Mouse (Mus musculus): Measurements from ENCODE around the gene Gm20388.
"Not testable (repeated sequence)": the region's sequence is repeated elsewhere in the genome, so short reads cannot be mapped to it uniquely, and the experiment has no call there.

Gene Gm20388

DNA sequence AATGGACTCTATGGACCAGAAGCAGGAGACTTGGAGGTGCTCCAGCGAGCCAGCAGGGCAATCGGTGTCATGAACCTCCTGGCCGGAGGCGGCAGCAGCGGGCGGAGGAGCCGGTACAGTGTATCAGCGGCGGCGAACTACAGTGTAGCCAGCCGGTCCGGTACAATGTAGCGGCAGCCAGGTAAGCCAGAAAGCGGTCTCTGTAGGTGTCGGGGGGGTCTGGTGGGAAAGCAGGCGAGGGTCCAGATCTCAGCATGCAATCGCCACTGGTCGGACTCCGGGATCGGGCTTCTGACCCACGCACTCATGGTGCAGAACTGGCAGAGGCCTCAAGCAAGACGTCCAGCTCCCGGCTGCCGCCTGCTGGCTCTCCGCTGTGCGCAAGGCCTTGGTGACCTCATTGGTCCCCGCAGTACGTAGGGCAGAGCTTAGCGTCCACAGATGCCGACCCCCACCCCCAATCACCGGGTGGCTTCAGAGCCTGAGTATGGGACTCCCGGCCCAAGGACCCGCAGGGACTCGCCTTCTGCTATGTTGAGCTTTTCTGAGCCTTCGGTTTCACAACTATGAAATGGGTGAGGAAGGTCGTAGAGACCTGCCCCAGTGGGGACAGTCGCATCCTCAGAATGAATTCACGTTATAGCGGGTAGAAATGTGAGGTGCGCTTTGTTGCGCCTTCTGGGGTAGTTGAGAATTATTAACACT is 3532.4 kb downstream of the Gm20388 start:
- peak; percentile 98 for DNase-seq (ENCODE audit: low spot score)

DNA sequence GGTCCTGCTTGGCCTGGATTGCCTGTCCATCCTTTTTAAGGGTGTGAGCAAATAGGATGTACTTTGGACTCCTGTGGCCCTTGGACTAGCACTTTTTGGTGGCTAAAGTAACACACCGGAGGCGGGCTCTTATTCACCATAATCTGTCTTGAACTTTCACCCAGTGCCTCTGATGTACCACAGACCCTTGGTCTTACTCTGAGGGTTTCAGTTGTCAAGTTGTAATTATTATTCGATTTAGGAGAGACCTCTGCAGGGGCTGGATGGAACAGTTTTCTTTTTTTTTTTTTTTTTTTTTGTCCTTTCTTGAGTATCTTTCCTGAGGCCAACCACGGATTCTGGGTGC is 3532.9 kb downstream of the Gm20388 start:
- DNase-seq (ENCODE audit: low spot score): no peak

DNA sequence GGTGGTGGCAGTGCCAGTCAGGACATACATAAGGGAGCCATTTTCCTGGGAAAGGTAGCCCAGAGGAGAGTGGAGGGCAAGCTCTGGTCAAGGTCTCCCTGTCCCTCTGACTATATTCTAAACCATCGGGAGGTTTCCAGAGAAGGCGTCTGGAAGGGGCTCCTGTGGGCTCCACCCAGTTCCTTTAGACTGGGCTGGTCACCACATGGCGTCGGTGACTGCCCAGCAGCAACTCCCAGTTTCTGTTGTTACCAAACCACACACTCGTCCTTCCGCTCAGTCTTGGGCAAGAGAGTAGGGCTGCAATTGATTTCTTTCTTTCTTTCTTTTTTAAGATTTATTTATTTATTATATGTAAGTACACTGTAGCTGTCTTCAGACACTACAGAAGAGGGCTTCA is 3533.5 kb downstream of the Gm20388 start:
- DNase-seq (ENCODE audit: low spot score): no peak

DNA sequence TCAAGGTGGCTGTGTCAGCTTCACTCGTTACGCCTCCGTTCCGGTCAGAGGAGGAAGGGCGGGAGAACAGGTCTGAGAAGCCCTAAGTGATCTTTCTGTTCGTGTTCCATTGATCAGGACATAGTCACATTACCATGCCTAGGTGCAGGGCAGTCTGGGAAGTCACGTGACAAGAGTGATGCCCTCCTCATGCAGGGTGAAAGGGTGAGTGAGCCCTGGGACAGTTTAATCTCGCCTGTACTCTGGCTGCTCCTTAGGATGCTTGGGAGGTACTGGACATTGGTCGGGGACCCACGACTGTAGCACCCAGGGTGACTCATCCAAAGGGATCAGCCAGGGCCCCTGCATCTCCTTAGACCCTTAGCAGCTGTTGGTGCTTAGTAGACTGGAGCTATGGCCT is 3535.3 kb downstream of the Gm20388 start:
- DNase-seq (ENCODE audit: low spot score): no peak

DNA sequence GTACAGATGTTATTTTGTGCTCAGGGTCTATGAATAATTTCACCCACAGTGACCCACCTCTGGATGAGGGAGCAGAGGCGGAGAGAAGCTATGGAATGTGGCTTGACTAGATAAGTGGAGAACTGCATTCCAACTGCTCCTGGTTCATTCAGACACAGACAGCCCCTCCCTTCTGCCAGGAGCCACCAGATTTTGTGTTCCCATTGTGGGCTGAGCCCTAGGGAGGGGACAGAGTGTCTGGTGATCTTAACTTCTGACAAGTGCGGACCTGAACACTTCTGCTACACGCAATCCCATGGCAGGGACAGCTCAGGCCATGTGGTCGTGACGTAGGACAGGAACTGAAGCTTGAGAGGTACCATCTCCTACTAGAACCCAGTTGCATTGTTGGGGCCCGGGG is 3536.2 kb downstream of the Gm20388 start:
- DNase-seq (ENCODE audit: low spot score): no peak

DNA sequence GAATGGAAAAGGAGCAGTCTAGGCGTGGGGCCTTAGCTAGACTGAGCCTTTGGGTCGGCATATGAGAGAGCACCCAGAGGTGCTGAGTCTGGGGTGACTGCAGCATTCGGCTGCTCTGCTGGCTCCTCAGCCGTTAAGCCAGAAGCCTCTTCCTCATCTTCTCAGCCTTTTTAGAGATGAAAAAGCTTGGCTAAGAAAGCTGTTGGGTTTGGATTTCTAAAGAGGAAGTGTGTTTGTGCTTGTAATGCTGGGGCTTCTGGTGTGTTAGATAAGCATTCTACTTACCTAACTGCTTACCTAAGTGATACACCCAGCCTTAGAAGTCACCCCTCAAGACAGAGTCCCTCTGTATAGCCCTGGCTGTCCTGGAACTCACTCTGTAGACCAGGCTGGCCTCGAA is 3540.1 kb downstream of the Gm20388 start:
- DNase-seq (ENCODE audit: low spot score): no peak

DNA sequence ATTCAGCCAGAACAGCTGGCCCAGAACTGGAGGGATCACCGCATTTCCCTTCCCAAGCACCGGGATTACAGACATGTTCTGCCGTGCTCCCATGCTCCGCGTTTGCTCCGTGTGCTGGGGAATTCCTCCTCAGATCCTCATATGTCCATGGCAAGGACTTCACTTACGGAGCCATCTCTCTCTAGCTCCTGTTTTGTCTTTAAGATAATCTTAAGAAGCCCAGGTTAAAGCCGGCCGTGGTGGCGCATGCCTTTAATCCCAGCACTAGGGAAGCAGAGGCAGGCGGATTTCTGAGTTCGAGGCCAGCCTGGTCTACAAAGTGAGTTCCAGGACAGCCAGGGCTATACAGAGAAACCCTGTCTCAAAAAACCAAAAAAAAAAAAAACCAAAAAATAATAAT is 3541.1 kb downstream of the Gm20388 start:
- not testable (repeated sequence) for DNase-seq (ENCODE audit: low spot score)

DNA sequence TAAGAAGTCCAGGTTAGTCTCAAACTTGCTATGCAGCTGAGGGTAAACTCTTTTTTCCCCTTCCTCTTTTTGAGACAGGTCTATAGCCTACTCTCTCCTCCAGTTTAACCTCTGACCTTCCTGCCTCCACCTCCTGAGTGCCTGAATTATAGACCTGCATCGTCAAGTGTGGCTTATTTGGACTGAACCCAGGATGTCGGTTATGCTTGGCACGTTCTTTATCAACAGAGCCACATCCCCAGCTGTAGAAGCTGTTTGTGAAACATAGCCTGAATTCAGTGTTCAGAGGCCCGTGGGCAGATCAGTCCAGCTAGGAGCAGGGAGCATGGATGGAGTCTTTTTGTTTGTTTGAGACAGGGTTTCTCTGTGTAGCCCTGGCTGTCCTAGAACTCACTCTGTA is 3541.5 kb downstream of the Gm20388 start:
- no peak for DNase-seq (ENCODE audit: low spot score)

DNA sequence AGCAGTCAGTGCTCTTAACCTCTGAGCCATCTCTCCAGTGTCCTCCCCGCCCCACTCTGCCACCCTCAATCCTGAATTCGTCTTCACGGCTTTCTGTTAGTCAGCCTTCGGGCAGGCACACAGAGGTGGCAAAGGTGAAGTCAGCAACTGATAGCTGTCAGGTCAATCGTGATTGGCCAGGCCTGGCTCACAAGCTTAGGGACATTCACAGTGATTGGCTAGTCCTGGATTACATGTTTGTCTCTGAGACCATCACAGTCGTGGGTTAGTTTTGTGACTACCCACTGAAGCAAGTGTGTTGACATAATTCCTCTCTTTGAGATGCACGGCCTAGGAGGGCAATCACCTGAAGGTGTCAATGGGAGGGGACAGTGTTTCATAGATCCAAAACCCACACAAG is 3542.7 kb downstream of the Gm20388 start:
- no peak for DNase-seq (ENCODE audit: low spot score)

DNA sequence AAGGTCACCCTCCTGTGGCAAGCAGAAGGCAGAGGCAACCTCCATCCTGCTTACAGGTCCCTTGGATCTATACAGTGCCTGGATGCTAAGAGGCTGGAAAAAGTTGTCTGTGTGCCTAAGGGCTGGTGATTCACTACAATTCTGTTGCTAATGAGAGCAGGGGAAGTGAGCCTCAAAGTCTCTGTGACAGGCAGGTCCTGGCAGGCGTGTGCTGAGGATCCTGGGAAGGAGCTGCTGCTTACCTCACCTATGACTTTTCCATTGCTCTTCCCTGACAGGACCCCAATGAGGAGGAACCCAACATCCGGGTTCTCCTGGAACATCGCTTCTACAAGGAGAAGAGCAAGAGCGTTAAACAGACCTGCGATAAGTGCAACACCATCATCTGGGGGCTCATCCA is 3543.3 kb downstream of the Gm20388 start:
- no peak for DNase-seq (ENCODE audit: low spot score)

DNA sequence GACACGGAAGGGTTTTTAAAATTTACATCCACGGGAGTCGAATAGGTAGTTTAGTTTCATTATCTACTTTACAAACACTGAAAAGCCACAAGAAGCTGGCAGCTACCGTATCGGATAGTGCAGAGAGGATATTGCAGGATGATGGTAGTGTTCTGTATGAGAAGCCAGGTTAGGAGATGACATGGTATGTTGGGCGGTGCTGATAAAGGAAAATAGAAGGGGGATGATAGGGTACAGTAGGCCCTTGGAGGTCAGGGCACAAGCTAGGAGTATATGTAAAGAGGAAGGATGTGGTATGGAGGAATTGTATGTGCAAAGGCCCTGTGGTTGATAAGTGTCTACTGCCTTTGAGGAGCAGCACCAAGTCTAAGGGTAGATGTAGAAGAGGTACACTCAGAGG is 3543.9 kb downstream of the Gm20388 start:
- no peak for DNase-seq (ENCODE audit: low spot score)

DNA sequence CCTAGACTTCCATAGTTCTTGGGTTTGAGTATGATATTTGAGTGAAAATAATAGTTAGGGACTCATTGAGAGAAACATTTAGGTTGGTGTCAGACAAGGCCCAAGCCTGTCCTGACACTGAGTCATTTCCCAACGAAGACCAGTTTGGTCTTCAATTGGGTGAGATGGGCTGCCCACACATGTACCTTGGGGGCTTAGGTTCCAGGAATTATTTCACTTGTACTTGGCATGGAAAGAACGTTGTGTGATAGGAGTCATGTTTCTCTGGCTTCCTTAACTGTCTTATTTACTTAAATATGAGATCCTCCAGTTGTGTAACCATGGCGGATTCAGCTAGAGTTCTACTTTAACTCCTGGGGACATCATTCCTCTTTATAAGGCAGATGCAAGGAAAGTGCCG is 3553.0 kb downstream of the Gm20388 start:
- no peak for DNase-seq (ENCODE audit: low spot score)

DNA sequence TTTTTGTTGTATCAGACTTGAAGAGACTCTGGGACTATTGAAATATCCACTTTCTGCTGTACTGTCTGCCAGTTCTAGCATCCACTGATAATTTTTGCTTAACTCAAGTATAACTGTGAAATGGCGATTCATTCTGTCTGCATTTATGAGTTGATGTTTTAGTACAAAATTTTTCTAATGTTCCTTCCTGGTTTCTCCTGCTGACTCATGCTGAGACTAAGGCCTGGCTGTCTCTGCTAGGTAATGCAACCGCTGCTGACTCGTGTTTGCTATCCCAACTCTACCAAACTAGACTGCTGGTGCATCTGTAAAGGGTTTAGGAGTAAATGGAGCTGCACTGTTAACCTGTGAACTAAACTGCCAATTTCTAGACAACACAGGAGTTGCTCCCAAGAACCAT is 3556.8 kb downstream of the Gm20388 start:
- no peak for DNase-seq (ENCODE audit: low spot score)

DNA sequence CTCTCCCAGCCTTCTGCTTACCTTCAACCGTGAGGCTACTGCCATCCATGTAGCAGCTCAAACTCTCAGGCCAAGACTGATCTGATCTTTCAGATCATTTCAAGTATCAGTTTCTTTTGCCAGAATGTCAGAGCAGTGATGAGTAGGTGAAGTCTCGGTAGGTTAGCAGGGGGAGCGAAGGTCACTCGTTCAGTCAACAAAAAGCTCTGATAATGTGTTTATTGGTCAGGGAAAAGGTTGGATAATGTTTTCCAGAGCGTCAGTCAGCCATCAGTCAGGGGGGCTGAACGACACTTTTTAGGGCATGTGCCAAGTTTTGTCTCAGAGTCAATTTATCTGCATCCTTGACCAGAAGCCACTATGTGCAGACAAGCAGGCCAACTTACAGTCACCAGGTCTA is 3562.3 kb downstream of the Gm20388 start:
- DNase-seq (ENCODE audit: low spot score): not testable (repeated sequence)

DNA sequence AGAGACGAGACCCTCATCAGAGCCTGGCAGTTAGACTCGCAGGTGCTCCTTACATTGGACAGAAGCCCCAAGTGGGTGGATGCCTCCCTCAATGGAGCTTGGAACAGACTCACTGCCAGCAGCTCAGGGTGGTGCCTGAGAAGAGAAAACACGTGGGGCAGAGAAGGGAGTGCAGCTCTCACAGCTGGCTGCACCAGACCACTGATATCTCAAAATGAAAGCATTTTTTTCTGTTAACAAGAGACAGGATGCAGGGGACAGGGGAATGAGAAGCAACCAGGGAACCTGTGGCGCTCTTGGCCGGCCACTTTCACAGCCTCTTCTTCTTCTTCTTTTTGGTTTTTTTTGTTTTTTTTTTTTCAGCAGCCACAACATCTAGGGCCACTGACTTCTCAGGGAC is 3563.9 kb downstream of the Gm20388 start:
- DNase-seq (ENCODE audit: low spot score): not testable (repeated sequence)

DNA sequence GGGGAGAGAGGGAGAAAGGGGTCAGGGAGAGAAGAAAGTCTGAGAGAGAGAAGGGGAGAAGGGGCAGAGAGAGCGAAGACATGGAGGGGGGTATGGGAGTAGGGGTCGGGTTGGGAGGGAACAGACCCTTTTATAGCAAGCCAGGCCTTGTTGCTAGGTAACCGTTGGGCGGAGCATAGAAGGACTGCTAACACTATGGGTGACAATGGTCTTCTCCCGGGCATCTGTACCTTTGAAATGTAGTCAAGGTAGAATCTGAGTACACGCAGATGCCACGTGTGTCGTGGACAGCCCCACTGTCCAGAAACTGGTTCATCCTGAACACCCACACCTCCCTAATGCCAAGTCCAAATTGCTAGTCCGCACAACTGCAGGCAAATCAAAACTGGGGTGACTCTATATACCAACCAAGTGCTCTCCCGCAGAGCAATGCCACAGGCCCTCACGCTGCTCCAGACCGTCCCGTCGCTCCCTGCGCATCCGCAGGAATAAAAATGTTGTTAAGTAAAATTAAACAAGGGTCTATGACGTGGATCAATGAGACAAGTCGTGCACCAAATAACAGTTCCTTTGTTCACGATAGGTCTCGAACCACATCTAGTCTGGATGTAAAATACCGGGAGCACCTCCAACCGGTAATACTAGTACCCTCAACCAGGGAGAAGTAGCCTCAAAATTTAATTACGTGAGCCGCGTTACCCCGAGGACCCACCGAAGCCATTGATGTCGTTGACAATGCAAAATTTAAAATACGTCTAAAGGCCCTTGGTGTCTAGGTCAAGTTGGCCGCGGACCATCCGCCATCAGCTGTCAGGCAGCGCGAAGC is 3566.5 kb downstream of the Gm20388 start:
- no peak for DNase-seq (ENCODE audit: low spot score)

DNA sequence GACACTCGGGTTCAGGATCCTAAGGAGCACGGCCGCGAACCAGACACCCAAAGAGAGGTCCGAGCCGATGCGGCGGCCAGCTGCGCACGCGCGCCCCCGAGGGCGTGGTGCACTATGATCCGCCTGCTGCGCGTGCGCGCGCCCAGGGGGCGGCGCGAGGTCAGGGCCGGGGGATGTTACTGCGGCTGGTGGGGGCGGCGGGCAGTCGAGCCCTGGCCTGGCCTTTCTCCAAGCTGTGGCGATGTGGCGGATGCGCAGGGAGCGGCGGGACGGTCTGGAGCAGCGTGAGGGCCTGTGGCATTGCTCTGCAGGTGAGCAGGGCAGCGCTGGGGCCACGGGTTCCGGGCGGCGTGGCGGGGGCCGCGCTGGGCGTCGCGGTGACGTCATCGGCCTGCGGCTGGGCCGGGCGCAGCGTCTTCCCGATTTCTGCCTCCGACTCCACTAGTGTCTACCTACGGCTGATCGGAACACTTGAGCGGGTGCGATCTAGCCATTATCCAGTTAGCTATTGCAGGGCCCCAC is 3567.2 kb downstream of the Gm20388 start, which contains the start of gene Afg3l1:
Afg3l1 (plus strand) TSS at position 167 of the 522 bp plus-strand sequence.
- peak; percentile 88 for DNase-seq (ENCODE audit: low spot score)

DNA sequence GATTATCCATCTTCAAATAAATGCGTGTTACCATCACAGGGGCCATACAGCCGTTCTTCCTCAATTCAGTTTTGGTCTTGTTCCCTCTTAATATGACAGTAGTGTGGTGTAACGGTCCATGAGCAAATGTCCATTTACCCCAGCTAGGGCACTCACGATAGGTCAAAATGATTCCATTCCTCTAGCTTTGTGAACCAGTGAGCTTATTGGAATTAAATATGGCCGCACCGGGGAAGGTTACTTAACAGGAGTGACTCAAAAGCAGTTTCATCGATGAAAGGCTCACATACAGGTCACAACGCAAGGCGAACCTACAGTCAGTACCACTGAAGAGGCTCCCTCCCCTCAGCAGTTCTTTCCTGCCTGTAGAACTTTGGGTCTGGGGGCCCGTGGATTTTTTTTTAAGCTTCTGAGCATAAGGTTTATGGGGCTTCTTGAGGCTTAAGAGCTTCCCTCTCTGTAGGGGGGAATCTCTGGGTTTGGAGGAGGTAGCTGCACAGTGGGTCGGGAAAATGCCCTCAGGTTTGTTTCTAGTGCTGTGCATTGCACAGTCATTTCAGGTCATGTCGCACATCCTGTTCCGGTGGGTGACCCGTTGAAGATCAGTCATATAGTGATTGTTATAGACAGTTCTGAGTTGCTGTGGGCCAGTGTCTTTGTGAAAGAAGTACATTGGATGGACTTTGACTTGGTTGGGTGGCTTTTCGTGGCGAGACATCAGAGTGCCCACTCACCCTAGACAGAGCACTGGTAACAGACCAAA is 3568.0 kb downstream of the Gm20388 start:
- DNase-seq (ENCODE audit: low spot score): no peak

DNA sequence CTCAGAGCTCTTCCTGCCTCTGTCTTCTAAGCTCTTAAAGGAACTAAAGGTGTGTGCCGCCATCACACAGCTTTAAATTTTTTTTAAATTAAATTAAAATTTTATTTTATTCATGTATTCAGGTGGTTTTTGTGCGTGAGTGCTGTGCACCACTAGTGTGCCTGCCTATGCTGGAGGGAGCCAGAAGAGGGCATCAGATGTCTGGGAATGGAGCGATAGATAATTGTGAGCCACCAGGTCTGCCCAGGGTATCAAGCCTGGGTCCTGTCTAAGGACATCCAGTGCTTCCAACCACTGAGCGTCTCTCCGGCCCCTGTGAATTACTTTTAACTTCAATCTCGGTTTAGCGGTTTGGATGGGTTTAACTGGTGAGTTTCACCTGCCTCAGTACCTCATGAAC is 3572.0 kb downstream of the Gm20388 start:
- no peak for DNase-seq (ENCODE audit: low spot score)

DNA sequence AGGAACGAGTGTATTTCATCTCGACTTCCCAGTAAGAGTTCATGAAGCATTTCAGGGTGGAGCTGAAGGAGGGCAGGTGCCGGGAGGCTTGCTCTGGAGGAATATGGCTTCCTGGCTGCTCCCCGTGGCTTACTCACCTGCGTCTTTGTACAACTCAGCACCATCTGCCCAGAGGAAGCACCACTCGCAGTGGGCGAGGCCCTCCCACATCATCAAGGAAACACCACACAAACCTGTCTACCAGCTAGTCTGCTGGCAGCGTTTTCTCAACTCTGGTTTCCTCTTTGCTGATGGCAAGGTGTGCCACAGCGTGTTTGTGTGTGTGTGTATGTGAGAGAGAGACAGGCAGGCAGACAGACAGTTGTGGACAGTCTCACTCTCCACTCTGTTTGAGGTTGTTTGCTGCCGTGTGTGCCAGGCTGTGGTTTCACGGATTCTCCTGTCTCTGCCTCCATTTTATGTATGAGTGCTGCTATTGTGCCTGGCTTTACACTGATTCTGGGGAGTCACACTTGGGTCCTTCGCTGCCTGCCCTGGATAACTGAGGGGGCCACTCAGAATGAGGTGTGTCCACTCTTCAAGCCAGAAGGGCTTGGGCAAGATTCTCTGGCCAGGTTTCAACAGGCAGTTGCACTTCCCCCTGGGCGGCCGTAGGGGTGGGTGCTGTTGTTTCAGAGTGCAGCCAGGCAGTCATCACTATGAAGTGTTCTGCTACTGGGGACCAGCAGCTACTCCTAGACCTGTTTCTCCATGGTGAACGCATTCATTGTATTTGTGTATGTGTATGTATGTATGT is 3580.8 kb downstream of the Gm20388 start:
- no peak for DNase-seq (ENCODE audit: low spot score)

DNA sequence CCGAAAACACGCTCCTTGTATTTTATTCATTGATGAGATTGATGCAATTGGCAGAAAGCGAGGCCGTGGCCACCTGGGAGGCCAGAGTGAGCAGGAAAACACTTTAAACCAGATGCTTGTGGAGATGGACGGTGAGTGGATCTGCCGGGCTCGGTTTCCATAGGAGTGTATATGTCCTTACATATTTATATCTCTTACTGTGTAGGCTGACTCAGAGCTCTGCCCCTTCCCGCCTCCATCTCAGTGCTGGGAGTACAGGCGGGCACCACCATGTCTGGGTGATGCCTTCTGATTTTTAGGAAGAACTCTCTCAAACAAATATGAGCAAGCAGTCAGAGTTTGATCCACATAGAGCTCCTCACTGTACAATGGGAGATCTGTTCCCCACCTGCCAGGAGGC is 3582.3 kb downstream of the Gm20388 start:
- DNase-seq (ENCODE audit: low spot score): no peak

DNA sequence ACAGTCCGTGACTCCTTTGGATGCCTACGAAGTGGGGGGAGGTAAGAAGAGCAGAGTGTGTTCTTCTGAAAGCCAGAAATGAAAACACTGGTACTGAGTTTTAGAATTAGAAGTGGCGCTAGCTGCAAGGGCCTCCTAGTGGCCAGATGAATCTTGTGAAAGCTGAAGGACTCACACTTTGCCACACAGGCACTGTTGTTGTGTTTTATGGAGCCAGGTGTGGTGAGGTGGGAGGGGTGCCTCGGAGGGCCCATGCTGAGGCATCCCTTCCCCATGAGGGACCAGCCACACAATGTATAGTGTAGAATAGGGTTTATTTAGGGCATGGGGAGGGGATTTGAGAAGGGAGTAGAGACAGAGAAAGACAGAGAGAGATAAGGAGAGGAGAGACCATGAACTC is 3587.1 kb downstream of the Gm20388 start:
- no peak for DNase-seq (ENCODE audit: low spot score)

Data from ovary, postnatal 14 days (tissue).